Mouse (Mus musculus): ENCODE data around the gene Spice1.

Gene Spice1

GRCm38 (mm10) chr16:44357571-44358268, 10.8 kb downstream of the Spice1 start:
- in situ Hi-C loops (cut with MboI; ENCODE audit: low pct_unique_long_range_greater_than_20kb in 1 of 2, low sequenced_read_pairs in 2 of 2, unreplicated experiment in 1 of 2), result no loop called here

- in situ Hi-C loops (cut with MboI; ENCODE audit: low pct_unique_long_range_greater_than_20kb in 1 of 2, low sequenced_read_pairs in 2 of 2, unreplicated experiment in 1 of 2), result no loop called here
Observed at GRCm38 (mm10) chr16:44361921-44362890, 15.3 kb downstream of the Spice1 start.

- in situ Hi-C loops (cut with MboI; ENCODE audit: low pct_unique_long_range_greater_than_20kb in 1 of 2, low sequenced_read_pairs in 2 of 2, unreplicated experiment in 1 of 2), result no loop called here
Observed at GRCm38 (mm10) chr16:44365522-44365921, 18.6 kb downstream of the Spice1 start.

GRCm38 (mm10) chr16:44375459-44375858, 28.5 kb downstream of the Spice1 start:
- in situ Hi-C loops (cut with MboI; ENCODE audit: low pct_unique_long_range_greater_than_20kb in 1 of 2, low sequenced_read_pairs in 2 of 2, unreplicated experiment in 1 of 2), result no loop called here

- in situ Hi-C loops (cut with MboI; ENCODE audit: low pct_unique_long_range_greater_than_20kb in 1 of 2, low sequenced_read_pairs in 2 of 2, unreplicated experiment in 1 of 2), result no loop called here
Observed at GRCm38 (mm10) chr16:44380006-44380405, 33.1 kb downstream of the Spice1 start.

GRCm38 (mm10) chr16:44381578-44381977, 34.7 kb downstream of the Spice1 start:
- in situ Hi-C loops (cut with MboI; ENCODE audit: low pct_unique_long_range_greater_than_20kb in 1 of 2, low sequenced_read_pairs in 2 of 2, unreplicated experiment in 1 of 2), result no loop called here

- in situ Hi-C loops (cut with MboI; ENCODE audit: low pct_unique_long_range_greater_than_20kb in 1 of 2, low sequenced_read_pairs in 2 of 2, unreplicated experiment in 1 of 2), result no loop called here
Observed at GRCm38 (mm10) chr16:44383549-44383948, 36.6 kb downstream of the Spice1 start.

- in situ Hi-C loops (cut with MboI; ENCODE audit: low pct_unique_long_range_greater_than_20kb in 1 of 2, low sequenced_read_pairs in 2 of 2, unreplicated experiment in 1 of 2), result no loop called here
Observed at GRCm38 (mm10) chr16:44384251-44384650, 37.3 kb downstream of the Spice1 start.

- in situ Hi-C loops (cut with MboI; ENCODE audit: low pct_unique_long_range_greater_than_20kb in 1 of 2, low sequenced_read_pairs in 2 of 2, unreplicated experiment in 1 of 2), result no loop called here
Observed at GRCm38 (mm10) chr16:44391877-44392548, 45.1 kb downstream of the Spice1 start.

- in situ Hi-C loops (cut with MboI; ENCODE audit: low pct_unique_long_range_greater_than_20kb in 1 of 2, low sequenced_read_pairs in 2 of 2, unreplicated experiment in 1 of 2), result no loop called here
Observed at GRCm38 (mm10) chr16:44394577-44395243, 47.8 kb downstream of the Spice1 start, which contains the start of gene Cfap44. Gene Cfap44, plus strand, starts transcription at chr16:44394796.

- in situ Hi-C loops (cut with MboI; ENCODE audit: low pct_unique_long_range_greater_than_20kb in 1 of 2, low sequenced_read_pairs in 2 of 2, unreplicated experiment in 1 of 2), result no loop called here
Observed at GRCm38 (mm10) chr16:44404933-44405332, 58.0 kb downstream of the Spice1 start.

GRCm38 (mm10) chr16:44407211-44407610, 60.3 kb downstream of the Spice1 start:
- in situ Hi-C loops (cut with MboI; ENCODE audit: low pct_unique_long_range_greater_than_20kb in 1 of 2, low sequenced_read_pairs in 2 of 2, unreplicated experiment in 1 of 2), result no loop called here

GRCm38 (mm10) chr16:44408290-44408689, 61.4 kb downstream of the Spice1 start:
- in situ Hi-C loops (cut with MboI; ENCODE audit: low pct_unique_long_range_greater_than_20kb in 1 of 2, low sequenced_read_pairs in 2 of 2, unreplicated experiment in 1 of 2), result no loop called here

GRCm38 (mm10) chr16:44410176-44410575, 63.3 kb downstream of the Spice1 start:
- in situ Hi-C loops (cut with MboI; ENCODE audit: low pct_unique_long_range_greater_than_20kb in 1 of 2, low sequenced_read_pairs in 2 of 2, unreplicated experiment in 1 of 2), result no loop called here

- in situ Hi-C loops (cut with MboI; ENCODE audit: low pct_unique_long_range_greater_than_20kb in 1 of 2, low sequenced_read_pairs in 2 of 2, unreplicated experiment in 1 of 2), result no loop called here
Observed at GRCm38 (mm10) chr16:44417596-44417995, 70.7 kb downstream of the Spice1 start.

- in situ Hi-C loops (cut with MboI; ENCODE audit: low pct_unique_long_range_greater_than_20kb in 1 of 2, low sequenced_read_pairs in 2 of 2, unreplicated experiment in 1 of 2), result no loop called here
Observed at GRCm38 (mm10) chr16:44421735-44422134, 74.8 kb downstream of the Spice1 start.

- in situ Hi-C loops (cut with MboI; ENCODE audit: low pct_unique_long_range_greater_than_20kb in 1 of 2, low sequenced_read_pairs in 2 of 2, unreplicated experiment in 1 of 2), result no loop called here
Observed at GRCm38 (mm10) chr16:44423499-44423898, 76.6 kb downstream of the Spice1 start.

GRCm38 (mm10) chr16:44428456-44428855, 81.5 kb downstream of the Spice1 start:
- in situ Hi-C loops (cut with MboI; ENCODE audit: low pct_unique_long_range_greater_than_20kb in 1 of 2, low sequenced_read_pairs in 2 of 2, unreplicated experiment in 1 of 2), result no loop called here

Measured in mouse embryonic stem cell (cell line).